Mouse (Mus musculus): ENCODE results near the gene Skil.

- TF ChIP-seq POLR2A (IDR thresholded peaks at IDR 0.05; ENCODE audit: low read depth, low read length) (no peak), CTCF (IDR thresholded peaks at IDR 0.05; ENCODE audit: borderline replicate concordance, insufficient read depth, low read length) (no peak)
Observed at GRCm38 (mm10) chr3:31106597-31106996, 11.7 kb downstream of the Skil start.

Measured in embryonic fibroblast, embryonic 13.5 days (primary cell).